Mouse (Mus musculus): Measurements from ENCODE around the gene Atf5. TPM values are rescaled to one million over a fixed set of nuclear protein-coding genes. Genes with fewer than 3 reads are reported as not detected.
A peak's percentile ranks its signal among the peaks of the same experiment; 100 is the strongest.

The Atf5 gene
- total and polyA plus RNA-seq, 3 experiments = 13.4 to 82.3 (median 71.1) TPM

- no peaks in the 10 kb centered on the region for H3K9me3 ChIP-seq (replicated peaks; ENCODE audit: low read length)
- no peaks in the 10 kb centered on the region for H3K79me2 ChIP-seq (replicated peaks; ENCODE audit: control insufficient read depth, extremely low read depth, insufficient read depth, poor library complexity, severe bottlenecking)
- dilution Hi-C loops (cut with MboI; ENCODE audit: extremely low pct_ligation_motif_present, extremely low pct_unique_long_range_greater_than_20kb, low sequenced_read_pairs) = no loop called here
- in situ Hi-C loops (cut with MboI; ENCODE audit: low pct_ligation_motif_present, low pct_unique_long_range_greater_than_20kb, low sequenced_read_pairs) = no loop called here
- H3K4me2 ChIP-seq (ENCODE audit: insufficient read depth, low read depth, poor library complexity, severe bottlenecking) = no peak overlapping the region
- no peak for DNase-seq (ENCODE audit: extremely low read depth)
- peaks cover 41 to 76% of the 10 kb centered on the region in 2 experiments for H3K36me3 ChIP-seq (replicated peaks in 1 of 2; ENCODE audit: control insufficient read depth in 1 of 2, insufficient read depth in 1 of 2, low read length in 1 of 2)
- no peak overlapping the region for H3K9ac ChIP-seq (ENCODE audit: insufficient read depth, low read depth)
- H3K4me3 ChIP-seq (replicated peaks in 1 of 3; ENCODE audit: low read depth in 2 of 3, low read length in 2 of 3, poor library complexity in 1 of 3) = no peak overlapping the region
- H3K27me3 ChIP-seq (replicated peaks) = no peaks in the 10 kb centered on the region
- no peak overlapping the region for H3K27ac ChIP-seq (ENCODE audit: insufficient read depth, low read depth)
- peaks cover 35 to 66% of the 10 kb centered on the region in 2 experiments for H3K4me1 ChIP-seq (ENCODE audit: control insufficient read depth in 1 of 2, insufficient read depth in 2 of 2)
- TF ChIP-seq JUND (conservative IDR thresholded peaks at IDR 0.05; ENCODE audit: low read depth, low read length) = no peak
- no peak for TF ChIP-seq MAFK (IDR thresholded peaks at IDR 0.05; ENCODE audit: insufficient replicate concordance, low read length)
- TF ChIP-seq ZMIZ1 (IDR thresholded peaks at IDR 0.05; ENCODE audit: low read depth, low read length) = no peak
- no peak for TF ChIP-seq RAD21 (IDR thresholded peaks at IDR 0.05; ENCODE audit: low read depth, low read length)
- TF ChIP-seq TBP (conservative IDR thresholded peaks at IDR 0.05; ENCODE audit: low read depth, low read length) = no peak
- TF ChIP-seq TCF12 (IDR thresholded peaks at IDR 0.05; ENCODE audit: low read depth, low read length) = no peak
- TF ChIP-seq CTCF (conservative IDR thresholded peaks at IDR 0.05 in 1 of 2, IDR thresholded peaks at IDR 0.05 in 1 of 2; ENCODE audit: low read depth in 2 of 2, low read length in 2 of 2) = no peak
- TF ChIP-seq ZNF384 (IDR thresholded peaks at IDR 0.05; ENCODE audit: low read depth, low read length) = no peak
- no peak for TF ChIP-seq MYC (IDR thresholded peaks at IDR 0.05; ENCODE audit: low read depth, low read length)
- no peak for TF ChIP-seq JUN (IDR thresholded peaks at IDR 0.05; ENCODE audit: insufficient read depth, low read depth, low read length)
- TF ChIP-seq MAZ (IDR thresholded peaks at IDR 0.05; ENCODE audit: low read depth, low read length) = no peak
- no peak for TF ChIP-seq ZKSCAN1 (IDR thresholded peaks at IDR 0.05; ENCODE audit: borderline replicate concordance, low read depth, low read length)
- TF ChIP-seq ELF1 (IDR thresholded peaks at IDR 0.05; ENCODE audit: low read depth, low read length) = no peak
- TF ChIP-seq BHLHE40 (IDR thresholded peaks at IDR 0.05; ENCODE audit: low read depth, low read length) = no peak
These were observed 46.0 kb upstream of the Atf5 start for GRCm38 (mm10) chr7:44862434-44862833.

- dilution Hi-C loops (cut with MboI; ENCODE audit: extremely low pct_ligation_motif_present, extremely low pct_unique_long_range_greater_than_20kb, low sequenced_read_pairs) (no loop called here), in situ Hi-C loops (cut with MboI; ENCODE audit: low pct_ligation_motif_present, low pct_unique_long_range_greater_than_20kb, low sequenced_read_pairs) (no loop called here)
- no peak overlapping the region for H3K4me2 ChIP-seq (ENCODE audit: insufficient read depth, low read depth, poor library complexity, severe bottlenecking)
- H3K4me3 ChIP-seq (replicated peaks in 1 of 3; ENCODE audit: low read depth in 2 of 3, low read length in 2 of 3, poor library complexity in 1 of 3) = no peak overlapping the region
- no peaks in the 10 kb centered on the region for H3K79me2 ChIP-seq (replicated peaks; ENCODE audit: control insufficient read depth, extremely low read depth, insufficient read depth, poor library complexity, severe bottlenecking)
- no peak overlapping the region for H3K9ac ChIP-seq (ENCODE audit: insufficient read depth, low read depth)
- TF ChIP-seq NELFE (IDR thresholded peaks at IDR 0.05; ENCODE audit: low read depth, low read length) (no peak), HCFC1 (IDR thresholded peaks at IDR 0.05; ENCODE audit: low read depth, low read length) (no peak), BHLHE40 (IDR thresholded peaks at IDR 0.05; ENCODE audit: low read depth, low read length) (peak; percentile 45)
- no peaks in the 10 kb centered on the region for H3K27me3 ChIP-seq (replicated peaks)
- H3K9me3 ChIP-seq (replicated peaks; ENCODE audit: low read length) = no peaks in the 10 kb centered on the region
- DNase-seq (ENCODE audit: extremely low read depth) = no peak
- H3K4me1 ChIP-seq (ENCODE audit: control insufficient read depth in 1 of 2, insufficient read depth in 2 of 2) = peaks cover 29 to 61% of the 10 kb centered on the region in 2 experiments
- peak overlapping the region; percentile 24; the same call in 1 of the 2 replicates for H3K27ac ChIP-seq (ENCODE audit: insufficient read depth, low read depth)
- H3K36me3 ChIP-seq (replicated peaks in 1 of 2; ENCODE audit: control insufficient read depth in 1 of 2, insufficient read depth in 1 of 2, low read length in 1 of 2) = peaks cover 41 to 73% of the 10 kb centered on the region in 2 experiments
These were observed 45.0 kb upstream of the Atf5 start for GRCm38 (mm10) chr7:44861429-44861816.

Measured in CH12.LX (cell line).